Mouse (Mus musculus) 416B (cell line): ENCODE data around the gene Khnyn.

Experiments
- DNase-seq: peaks from one replicate; pipeline ENCODE4 v3.0.0; 2011; ENCODE audit warnings: low read depth

Khnyn gene

GRCm38 (mm10) chr14:55884713-55885113, at the start of gene Khnyn:
Gene Khnyn, plus strand, starts transcription at chr14:55884947.
- peak; percentile 96 for DNase-seq

- DNase-seq = no peak
These were observed 46.4 kb upstream of the Khnyn start for GRCm38 (mm10) chr14:55838312-55838711.

- peak; percentile 57 for DNase-seq
These were observed 46.0 kb upstream of the Khnyn start for GRCm38 (mm10) chr14:55838740-55839139.

- DNase-seq = peak; percentile 36
These were observed 43.8 kb upstream of the Khnyn start for GRCm38 (mm10) chr14:55840853-55841366.

DNA sequence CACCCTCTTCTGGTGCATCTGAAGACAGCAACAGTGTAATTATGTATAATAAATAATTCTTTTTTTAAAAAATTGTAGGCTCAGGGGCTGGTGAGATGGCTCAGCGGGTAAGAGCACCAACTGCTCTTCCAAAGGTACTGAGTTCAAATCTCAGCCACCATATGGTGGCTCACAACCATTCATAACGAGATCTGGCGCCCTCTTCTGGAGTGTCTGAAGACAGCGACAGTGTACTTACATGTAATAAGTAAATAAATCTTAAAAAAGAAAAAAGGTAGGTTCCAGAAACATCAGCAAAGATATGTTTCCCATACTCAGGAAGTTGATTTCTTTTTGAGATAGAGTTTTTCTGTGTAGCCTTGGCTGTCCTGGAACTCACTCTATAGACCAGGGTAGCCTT, 42.0 kb upstream of the Khnyn start:
- DNase-seq = peak; percentile 35

- DNase-seq = no peak
These were observed 39.0 kb upstream of the Khnyn start for GRCm38 (mm10) chr14:55845506-55846294.

- DNase-seq = no peak
These were observed 33.9 kb upstream of the Khnyn start for GRCm38 (mm10) chr14:55850885-55851284.

DNA sequence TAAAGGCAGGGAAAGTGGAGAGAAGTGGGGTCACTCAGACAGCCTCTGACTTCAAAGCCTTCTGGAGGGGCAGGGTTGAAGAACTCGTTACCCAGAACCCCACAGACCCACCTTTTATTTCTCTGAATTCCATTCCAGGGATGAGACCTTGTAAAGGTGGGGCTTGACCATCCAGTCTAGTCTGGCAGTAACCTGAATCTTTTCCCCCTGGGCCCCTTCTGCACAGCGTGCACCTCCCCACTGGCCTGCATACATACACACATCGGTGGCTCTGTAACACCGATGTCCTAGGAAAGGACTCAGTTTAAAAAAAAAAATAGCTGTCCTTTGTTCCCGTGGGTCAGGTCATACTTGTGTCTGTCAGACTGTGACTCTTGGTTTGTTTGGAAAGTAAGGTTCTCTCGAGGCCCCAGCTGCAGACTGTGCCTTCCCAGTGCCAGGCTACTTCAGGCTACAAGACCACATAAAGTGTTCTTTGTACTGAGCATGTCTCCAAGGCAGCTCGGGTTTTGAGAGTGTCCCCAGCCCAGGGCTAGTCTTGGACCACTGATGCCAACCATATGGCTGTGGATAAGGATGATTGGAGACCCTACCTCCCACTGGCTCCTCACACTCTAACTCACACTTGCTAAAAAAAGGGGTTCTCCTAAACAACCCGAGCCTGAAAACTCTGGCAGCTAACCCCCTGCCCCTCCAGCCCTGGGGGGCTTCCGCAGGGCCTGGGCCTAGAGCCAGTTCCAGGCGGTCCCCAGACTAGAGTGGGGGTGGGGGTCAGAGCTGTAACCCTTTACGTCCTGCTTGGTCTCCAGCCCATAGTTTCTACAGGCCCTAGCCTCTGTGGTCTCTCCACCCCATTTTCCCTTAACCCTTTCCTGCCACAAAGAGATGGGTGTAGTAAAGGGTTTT, 31.8 kb upstream of the Khnyn start:
- no peak for DNase-seq

DNA sequence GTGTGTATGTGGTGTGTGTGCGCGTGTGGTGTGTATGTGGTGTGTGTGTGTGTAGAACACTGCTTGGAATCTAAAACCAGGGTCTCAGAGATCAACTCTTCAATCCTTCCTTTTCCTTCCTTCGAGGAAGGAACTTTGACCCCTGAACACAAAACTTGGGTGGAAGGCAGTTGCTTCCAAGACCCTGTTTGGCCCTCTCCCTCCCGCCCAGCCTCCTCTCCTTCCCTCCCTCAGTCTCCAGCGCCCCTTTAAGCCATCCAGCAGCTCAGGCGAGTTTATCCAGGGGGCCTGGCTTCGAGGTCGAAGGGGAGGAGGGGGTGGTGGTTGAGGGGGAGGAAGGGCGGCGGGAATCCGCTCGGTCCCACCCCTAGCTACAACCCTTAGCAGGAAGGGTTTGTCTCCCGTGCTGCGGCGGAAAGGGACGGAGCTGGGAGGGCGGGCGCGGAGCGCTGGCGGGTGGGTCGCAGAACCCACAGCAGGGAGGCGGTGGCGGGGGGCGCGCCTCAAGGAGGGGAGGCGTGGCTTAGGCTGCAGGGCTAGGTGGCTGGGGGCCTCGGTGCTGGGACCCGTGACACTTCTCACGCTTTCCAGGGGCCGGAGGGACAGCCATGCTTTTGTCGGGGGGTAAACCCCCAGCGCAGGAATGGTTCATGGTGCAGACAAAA, 31.0 kb upstream of the Khnyn start, which contains the start of gene Nynrin:
TSS of gene Nynrin (plus strand) at position 390 of the 665 bp plus-strand sequence.
- DNase-seq = peak; percentile 80

DNA sequence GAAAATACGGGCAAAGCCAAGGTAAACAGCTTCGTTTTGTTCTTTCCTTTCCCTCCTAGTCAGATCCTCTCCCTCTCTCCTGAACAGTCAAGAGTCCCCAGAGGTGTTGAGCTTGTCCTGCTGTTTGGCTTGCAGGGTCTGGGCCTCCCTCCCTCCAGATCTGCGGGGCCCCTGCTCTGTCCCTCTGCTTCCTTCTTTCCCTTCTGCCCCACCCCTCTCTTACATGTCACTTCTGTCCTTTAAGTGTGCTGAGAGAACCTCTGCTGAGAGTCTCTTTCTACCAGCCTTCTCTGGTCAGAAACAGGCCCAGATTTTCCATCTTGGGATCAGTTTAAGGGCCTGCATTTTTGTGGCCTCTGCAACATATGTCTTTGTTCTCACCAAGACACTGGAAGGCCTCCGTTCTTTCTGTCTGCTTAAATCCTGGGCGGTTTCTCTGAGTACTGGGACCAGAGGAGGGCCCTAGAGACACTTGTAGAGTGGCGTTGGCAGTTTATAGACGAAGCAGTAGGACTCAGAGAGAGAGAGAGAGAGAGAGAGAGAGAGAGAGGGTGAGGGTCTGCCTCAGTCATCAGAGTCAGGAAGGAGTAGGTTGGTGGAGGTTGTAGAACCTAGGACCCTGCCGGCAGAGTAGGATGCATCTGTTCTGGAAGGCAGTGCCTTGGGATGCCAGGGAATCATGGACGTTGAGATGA, 30.2 kb upstream of the Khnyn start:
- peak; percentile 62 for DNase-seq

- DNase-seq = no peak
These were observed 29.6 kb upstream of the Khnyn start for GRCm38 (mm10) chr14:55855101-55855561.

- DNase-seq = no peak
These were observed 27.2 kb upstream of the Khnyn start for GRCm38 (mm10) chr14:55857588-55857987.

- DNase-seq = no peak
These were observed 22.6 kb upstream of the Khnyn start for GRCm38 (mm10) chr14:55862186-55862585.

DNA sequence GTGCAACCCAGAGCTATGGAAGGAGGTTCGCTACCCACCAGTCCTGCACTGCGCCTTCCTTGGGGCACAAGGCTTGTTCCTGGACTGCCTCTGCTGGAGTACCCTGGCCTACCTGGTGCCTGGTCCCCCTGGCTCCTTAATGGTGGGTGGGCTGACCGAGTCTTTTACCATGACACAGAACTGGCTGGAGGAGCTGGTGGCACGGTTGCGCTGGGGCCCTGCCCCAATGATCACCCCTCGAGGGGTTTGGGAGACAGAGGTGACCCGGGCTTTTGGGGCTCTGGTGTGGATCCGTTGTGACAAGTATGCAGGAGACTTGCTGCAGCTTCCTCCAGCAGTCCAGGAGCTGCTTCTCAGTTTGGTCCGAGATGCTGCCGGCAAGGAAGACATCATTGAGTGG, 21.8 kb upstream of the Khnyn start:
- DNase-seq = no peak

DNA sequence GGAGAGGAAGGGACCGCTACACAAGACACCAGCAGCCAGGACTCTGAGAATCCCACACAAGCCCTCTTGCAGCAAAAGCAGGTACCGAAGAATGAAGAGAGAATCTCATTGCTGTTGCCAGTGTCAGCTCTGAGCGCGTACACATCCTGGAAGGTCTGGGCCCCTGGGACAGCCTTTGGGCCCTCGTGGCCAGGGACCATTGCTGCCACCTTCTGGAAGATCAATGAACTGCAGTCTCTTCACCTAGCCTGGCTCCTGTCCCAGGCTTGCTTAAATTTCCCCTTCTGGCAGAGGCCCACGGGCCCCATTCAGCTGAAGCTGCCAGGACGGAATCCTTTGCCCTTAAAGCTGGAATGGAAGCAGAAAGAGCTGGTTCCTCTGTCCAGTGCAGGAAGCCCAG, 21.0 kb upstream of the Khnyn start:
- DNase-seq = peak; percentile 75

DNA sequence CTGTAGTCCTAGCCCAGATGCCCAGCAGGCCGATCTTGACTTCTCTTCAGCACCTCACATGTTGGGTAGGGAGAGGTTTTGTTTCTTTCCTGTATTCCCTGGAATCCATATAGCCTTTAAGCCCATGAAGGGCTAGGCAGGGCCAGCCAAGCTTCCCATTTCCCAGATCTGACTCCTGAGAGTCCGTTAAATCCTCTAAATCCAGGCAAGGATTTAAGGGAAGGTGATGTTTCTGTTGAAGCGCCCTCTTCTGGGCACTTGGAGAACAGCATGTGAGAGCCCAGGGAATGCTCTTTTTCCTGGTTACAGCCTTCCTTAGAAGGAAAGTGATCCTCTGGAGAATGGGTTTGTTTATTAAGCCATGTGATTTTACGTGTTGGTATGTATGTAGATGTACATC, 17.8 kb upstream of the Khnyn start:
- peak; percentile 35 for DNase-seq

DNA sequence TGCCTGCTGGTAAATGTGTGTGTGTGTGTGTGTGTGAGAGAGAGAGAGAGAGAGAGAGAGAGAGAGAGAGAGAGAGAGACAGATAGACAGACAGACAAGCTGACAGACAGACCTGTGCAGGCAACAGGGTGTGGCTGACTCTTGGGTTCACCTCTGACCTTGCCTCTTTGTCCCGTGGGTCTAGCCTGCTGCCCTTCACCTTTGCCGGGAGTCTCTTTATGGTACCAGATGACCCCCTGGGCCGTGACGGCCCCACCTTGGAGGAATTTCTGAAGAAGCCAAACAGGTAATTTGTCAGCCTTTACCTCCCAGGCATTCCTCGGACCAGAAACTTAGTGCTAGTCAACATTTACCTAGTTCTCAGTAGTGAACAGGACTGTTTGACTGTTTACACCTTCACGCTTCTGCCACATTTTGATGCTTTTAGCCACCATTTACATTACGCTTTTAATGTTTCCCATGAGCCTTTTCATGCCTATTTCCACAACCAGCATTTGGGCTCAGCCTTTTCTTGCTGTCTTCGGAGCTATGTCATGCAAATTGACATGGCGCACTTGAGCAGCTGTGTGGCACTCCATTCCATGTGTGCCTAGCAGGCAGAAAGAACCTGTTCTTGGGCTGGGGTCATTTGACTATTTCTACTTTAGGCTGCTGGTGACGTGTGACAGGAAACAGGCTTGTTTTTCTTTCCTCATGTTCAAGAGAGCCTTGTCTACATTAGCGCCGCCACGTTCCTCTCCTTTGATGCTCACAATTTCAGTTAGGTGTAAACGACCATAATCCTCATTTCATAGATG, 16.3 kb upstream of the Khnyn start:
- no peak for DNase-seq

- DNase-seq = no peak
These were observed 15.2 kb upstream of the Khnyn start for GRCm38 (mm10) chr14:55869538-55869937.

GRCm38 (mm10) chr14:55872039-55872438, 12.7 kb upstream of the Khnyn start:
- no peak for DNase-seq

GRCm38 (mm10) chr14:55872551-55872950, 12.2 kb upstream of the Khnyn start:
- no peak for DNase-seq
